Comparison of ENCODE assay signal across 18 mouse cellular contexts in genomic region chr4:136281611-136282010, GRCm38 (mm10). TPM values are rescaled to one million over a fixed set of nuclear protein-coding genes. Genes with fewer than 3 reads are reported as not detected.
DNase-seq lines count a peak whose midpoint lies in the region; ATAC-seq and TF ChIP-seq lines count a peak whose summit lies in the region.
"Had no signal": no experiment of that assay in that cellular context is flagged by ENCODE, and none has a peak within 500 bp of the region (broad histone marks: within the 10 kb centered on the region; RNA-seq: fewer than 3 reads in every experiment).

No protein-coding gene starts in this region.

- peaks cover 26% of the 10 kb centered on the region for H3K4me1 ChIP-seq in kidney, embryonic 16.5 days (ENCODE audit: insufficient read depth, low read length)
- peaks cover 4% of the 10 kb centered on the region; the same call in 1 of the 2 replicates for H3K4me1 ChIP-seq in kidney, adult 2 months (ENCODE audit: control insufficient read depth, insufficient read depth, low read length)
- H3K4me1 ChIP-seq in embryonic facial prominence, embryonic 10.5 days, result peaks cover 42% of the 10 kb centered on the region

- H3K9ac ChIP-seq in kidney, embryonic 16.5 days (replicated peaks; ENCODE audit: low read length), result no peak overlapping the region
- H3K9ac ChIP-seq: forebrain, embryonic 15.5 days; liver, embryonic 15.5 days had no signal

- TF ChIP-seq CTCF in kidney, adult 2 months (conservative IDR thresholded peaks at IDR 0.05; ENCODE audit: insufficient read depth, insufficient read length, low read depth, low read length), result no peak

- intact Hi-C loops in gastrocnemius, postnatal 36 days (cut with DNase I), result no loop called here

- peak; percentile 28 to 34 for DNase-seq in gastrocnemius, adult 8-10 months (ENCODE audit: low spot score in 2 of 2)
- DNase-seq in gastrocnemius, postnatal 36 days, result no peak
- DNase-seq in kidney, adult 2 months, result no peak
- DNase-seq in embryonic facial prominence, embryonic 10.5 days (ENCODE audit: low spot score), result no peak
- peak; percentile 46 to 75 for DNase-seq in right cerebral cortex, adult 2 months (ENCODE audit: low spot score in 2 of 2)
- DNase-seq in layer of hippocampus, adult 8-10 months (ENCODE audit: low spot score in 2 of 2), result no peak
- no peak for DNase-seq in retina, postnatal 1 day
- DNase-seq: B cell, adult 2 months; cerebellum, postnatal 10 days; kidney, adult 9 months; lung, postnatal 4 days; thymus, postnatal 25 days had no signal

- no peak overlapping the region for H3K4me3 ChIP-seq in kidney, embryonic 16.5 days (ENCODE audit: low read length)
- H3K4me3 ChIP-seq in kidney, adult 2 months (ENCODE audit: insufficient read depth, low read depth, low read length), result no peak overlapping the region
- H3K4me3 ChIP-seq in embryonic facial prominence, embryonic 10.5 days, result no peak overlapping the region
- H3K4me3 ChIP-seq: forebrain, embryonic 15.5 days; liver, embryonic 15.5 days had no signal

- H3K27ac ChIP-seq in kidney, embryonic 16.5 days (ENCODE audit: low read length), result 0 out of 2 replicates have a peak overlapping the region, but pooled peaks have one; percentile 2
- no peak overlapping the region for H3K27ac ChIP-seq in kidney, adult 2 months (ENCODE audit: insufficient read depth, low read depth, low read length)
- H3K27ac ChIP-seq in embryonic facial prominence, embryonic 10.5 days (replicated peaks), result peak overlapping the region; percentile 49
- H3K27ac ChIP-seq: forebrain, embryonic 15.5 days; liver, embryonic 15.5 days had no signal

- H3K4me2 ChIP-seq in kidney, embryonic 16.5 days (replicated peaks; ENCODE audit: low read depth, low read length), result no peak overlapping the region; the same call in 1 of the 2 replicates
- H3K4me2 ChIP-seq: forebrain, embryonic 15.5 days; liver, embryonic 15.5 days had no signal

- H3K36me3 ChIP-seq in kidney, embryonic 16.5 days (ENCODE audit: insufficient read depth, low read length), result no peaks in the 10 kb centered on the region
- H3K36me3 ChIP-seq in kidney, adult 2 months (ENCODE audit: control insufficient read depth, insufficient read depth, low read length), result no peaks in the 10 kb centered on the region
- H3K36me3 ChIP-seq in embryonic facial prominence, embryonic 10.5 days (replicated peaks), result no peaks in the 10 kb centered on the region
- H3K36me3 ChIP-seq: forebrain, embryonic 15.5 days; liver, embryonic 15.5 days had no signal

- no peak for ATAC-seq in kidney, embryonic 16.5 days (ENCODE audit: low FRiP score, low TSS enrichment)
- ATAC-seq: activated CD4-positive, CD25-positive, alpha-beta regulatory T cell, adult 4 months; forebrain, embryonic 15.5 days had no signal

- TF ChIP-seq POLR2A in kidney, adult 2 months (IDR thresholded peaks at IDR 0.05; ENCODE audit: low read depth, low read length), result no peak

- 17% methylated on average over 9 of the region's 9 CpGs for WGBS in kidney, embryonic 16.5 days
- WGBS in kidney, adult 2 months, result 58% methylated on average over 9 of the region's 9 CpGs
- WGBS in embryonic facial prominence, embryonic 10.5 days, result 57% methylated on average over 9 of the region's 9 CpGs

- no peaks in the 10 kb centered on the region for H3K27me3 ChIP-seq in kidney, embryonic 16.5 days (ENCODE audit: insufficient read depth, low read length)
- H3K27me3 ChIP-seq in kidney, adult 2 months (replicated peaks; ENCODE audit: control insufficient read depth, insufficient read depth, low read length), result no peaks in the 10 kb centered on the region
- H3K27me3 ChIP-seq in embryonic facial prominence, embryonic 10.5 days (replicated peaks; ENCODE audit: low read depth, poor library complexity, severe bottlenecking), result 0 out of 2 replicates have a peak, but pooled peaks cover 4% of the 10 kb centered on the region
- H3K27me3 ChIP-seq: forebrain, embryonic 15.5 days had no signal

- H3K9me3 ChIP-seq in kidney, embryonic 16.5 days (ENCODE audit: low read length), result no peaks in the 10 kb centered on the region
- H3K9me3 ChIP-seq in embryonic facial prominence, embryonic 10.5 days, result no peaks in the 10 kb centered on the region
- H3K9me3 ChIP-seq: forebrain, embryonic 15.5 days; liver, embryonic 15.5 days had no signal

RNA-seq across cellular contexts. Expression of gene Zfp46, which starts 2.9 kb away (rescaled TPM):
- 10 to 100 TPM; 21.2 to 27.1 (median 24.9) TPM for total RNA-seq in gastrocnemius, adult 8-10 months (2022)
- total RNA-seq in gastrocnemius, postnatal 36 days (2021), result 10 to 100 TPM; 19.7 to 22.4 TPM
- 25.3 and 26.7 TPM in 2 replicates for polyA plus RNA-seq in kidney, embryonic 16.5 days (2015; fragmentation: Nextera tagmentation; extraction: Ambion mirVana)
- polyA plus RNA-seq in kidney, adult 2 months (2012; rRNA removed), result 10.7 and 10.9 TPM in 2 replicates
- polyA plus RNA-seq in embryonic facial prominence, embryonic 10.5 days (2016; fragmentation: Nextera tagmentation; extraction: Ambion mirVana), result 24.2 and 26.2 TPM in 2 replicates
- total RNA-seq in layer of hippocampus, adult 8-10 months (2022), result 10 to 100 TPM; 34.4 to 60.0 (median 42.5) TPM

RNA-seq across cellular contexts. Expression of gene Hnrnpr, which starts 29.1 kb away (rescaled TPM):
- total RNA-seq in gastrocnemius, adult 8-10 months (2022), result 10 to 100 TPM; 18.3 to 26.7 (median 21.0) TPM
- total RNA-seq in gastrocnemius, postnatal 36 days (2021), result 10 to 100 TPM; 16.4 to 21.1 TPM
- polyA plus RNA-seq in kidney, embryonic 16.5 days (2015; fragmentation: Nextera tagmentation; extraction: Ambion mirVana), result 181 TPM in 2 replicates
- 9.9 and 14.0 TPM in 2 replicates for polyA plus RNA-seq in kidney, adult 2 months (2012; rRNA removed)
- 227 and 246 TPM in 2 replicates for polyA plus RNA-seq in embryonic facial prominence, embryonic 10.5 days (2016; fragmentation: Nextera tagmentation; extraction: Ambion mirVana)
- total RNA-seq in layer of hippocampus, adult 8-10 months (2022), result 100 to 1,000 TPM in 1 of 4 experiments, 10 to 100 TPM in 3; 76.5 to 101 (median 87.2) TPM

RNA-seq across cellular contexts. Expression of gene Tcea3, which starts 34.1 kb away (rescaled TPM):
- total RNA-seq in gastrocnemius, adult 8-10 months (2022), result 100 to 1,000 TPM; 380 to 439 (median 413) TPM
- total RNA-seq in gastrocnemius, postnatal 36 days (2021), result 100 to 1,000 TPM; 272 to 347 TPM
- 8.6 and 11.4 TPM in 2 replicates for polyA plus RNA-seq in kidney, embryonic 16.5 days (2015; fragmentation: Nextera tagmentation; extraction: Ambion mirVana)
- 29.9 and 50.8 TPM in 2 replicates for polyA plus RNA-seq in kidney, adult 2 months (2012; rRNA removed)
- polyA plus RNA-seq in embryonic facial prominence, embryonic 10.5 days (2016; fragmentation: Nextera tagmentation; extraction: Ambion mirVana), result 0.83 and 0.97 TPM in 2 replicates
- under 1 TPM in 3 of 4 experiments, not detected in 1; 0.45 to 0.94 (median 0.64) TPM for total RNA-seq in layer of hippocampus, adult 8-10 months (2022)
- total RNA-seq: hematopoietic stem cell, adult 5-6 weeks; MEL had no signal

Comparison
In these comparisons a context has a peak if more than half of its experiments do, and no peak if none do; other contexts are left out.
1. DNase-seq: peak in gastrocnemius, adult 8-10 months (2 of 2) and right cerebral cortex, adult 2 months (2 of 2); none in gastrocnemius, postnatal 36 days (0 of 2), kidney, adult 2 months (single experiment), embryonic facial prominence, embryonic 10.5 days (single experiment), layer of hippocampus, adult 8-10 months (0 of 2) and retina, postnatal 1 day (single experiment).
2. RNA of gene Tcea3, which starts 34.1 kb away (total RNA-seq): 380 to 439 TPM in gastrocnemius, adult 8-10 months and 272 to 347 TPM in gastrocnemius, postnatal 36 days; 0.45 to 0.94 TPM in layer of hippocampus, adult 8-10 months; every median in the first group is over 100 times any median in the second.